Mouse (Mus musculus) forebrain, embryonic 16.5 days (tissue): ENCODE data around the gene Flnc. TPM values are rescaled to one million over a fixed set of nuclear protein-coding genes. Genes with fewer than 3 reads are reported as not detected.

ENCODE experiments used
- ATAC-seq: fragments of 200-750 bp; cut with Nextera tagmentation; 2 replicates; pipeline ENCODE4 v1.8.0; 2017; ENCODE audit warnings: mild to moderate bottlenecking, moderate library complexity
- H3K27ac ChIP-seq: fragments of 300-500 bp; sonication (generic); 2 replicates; pipeline ENCODE4 v1.5.1; 2014; ENCODE audit warnings: low read length, control low read depth
- H3K27me3 ChIP-seq: fragments of 300-500 bp; sonication (generic); replicated peaks from 2 replicates; pipeline ENCODE4 v1.6.1; 2014; ENCODE audit warnings: low read length; ENCODE audit not compliant: control insufficient read depth, insufficient read depth
- H3K36me3 ChIP-seq: fragments of 300-500 bp; sonication (generic); 2 replicates; pipeline ENCODE4 v1.6.1; 2014; ENCODE audit not compliant: control insufficient read depth, insufficient read depth
- H3K4me1 ChIP-seq: fragments of 300-500 bp; sonication (generic); replicated peaks from 2 replicates; pipeline ENCODE4 v1.6.1; 2014; ENCODE audit warnings: low read length; ENCODE audit not compliant: control insufficient read depth, insufficient read depth
- H3K4me2 ChIP-seq: fragments of 300-500 bp; sonication (generic); 2 replicates; pipeline ENCODE4 v1.6.1; 2014; ENCODE audit warnings: mild to moderate bottlenecking, low read length, control low read depth
- H3K4me3 ChIP-seq: fragments of 300-500 bp; sonication (generic); replicated peaks from 2 replicates; pipeline ENCODE4 v1.5.1; 2014; ENCODE audit warnings: mild to moderate bottlenecking, low read length, control low read depth
- H3K9ac ChIP-seq: fragments of 300-500 bp; sonication (generic); replicated peaks from 2 replicates; pipeline ENCODE4 v1.6.1; 2014; ENCODE audit warnings: low read depth, low read length, control low read depth
- H3K9me3 ChIP-seq: fragments of 300-500 bp; sonication (generic); 2 replicates; pipeline ENCODE4 v1.6.1; 2016; ENCODE audit warnings: low read length; ENCODE audit not compliant: control insufficient read depth
- WGBS: fragments of 180-500 bp; shearing (Covaris S2); extraction: QIAGEN DNeasy Blood & Tissue Kit; methylation state at CpG from one replicate; pipeline ENCODE4 v1.1.7; 2014; 5-methylcytosine and 5-hydroxymethylcytosine counted together
- microRNA-seq: library from miRNA; unstranded; fragments of <30 nt; microRNA quantifications from one replicate; pipeline ENCODE4, GENCODE M21; 2017
- polyA plus RNA-seq: library from polyadenylated mRNA; unstranded; fragments of >200 nt; fragmentation: Nextera tagmentation; extraction: Ambion mirVana; gene quantifications from 2 replicates; pipeline ENCODE4 v1.2.1, GENCODE M21; 2015

Gene Flnc
- polyA plus RNA-seq, 1 experiment from 2014 or later, result 2.0 TPM

DNA sequence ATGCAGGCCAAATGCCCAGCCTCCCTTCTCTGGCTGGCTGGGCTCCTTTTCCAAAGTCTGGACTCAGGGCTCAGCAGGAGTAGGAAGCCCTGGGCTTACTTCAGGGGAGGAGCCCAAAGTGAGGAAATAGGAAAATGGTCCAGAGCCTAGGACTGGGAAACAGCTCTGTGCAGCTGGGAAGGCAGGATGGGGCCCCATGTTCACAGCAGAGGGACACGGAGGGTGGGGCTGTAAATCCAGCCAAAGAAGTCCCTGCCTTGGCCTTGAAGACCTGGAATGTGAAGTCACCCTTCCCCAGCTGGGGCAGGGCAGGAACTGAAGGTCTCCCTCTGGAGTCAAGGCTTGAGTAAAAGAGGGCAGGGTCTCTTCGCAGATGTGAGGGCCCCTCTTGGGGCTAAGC is 76.0 kb downstream of the Flnc start:
- no peak for ATAC-seq
- 37% methylated on average over 2 of the region's 2 CpGs for WGBS
- no peak overlapping the region for H3K27ac ChIP-seq
- peaks cover 7% of the 10 kb centered on the region; the same call in 1 of the 2 replicates for H3K4me1 ChIP-seq
- H3K27me3 ChIP-seq, result peaks cover 15% of the 10 kb centered on the region
- H3K9ac ChIP-seq, result no peak overlapping the region
- no peak overlapping the region for H3K4me3 ChIP-seq
- H3K36me3 ChIP-seq, result no peaks in the 10 kb centered on the region
- H3K9me3 ChIP-seq, result no peaks in the 10 kb centered on the region
- no peak overlapping the region for H3K4me2 ChIP-seq

Small RNA genes lying within 50 kb of the gene (microRNA-seq; reads per million reads assigned to microRNA genes)
- gene Gm26220 (not detected), gene Gm44354 (not detected)

Other genes starting within 250 kb of the Flnc start
- gene Impdh1, start 216.9 kb upstream of the Flnc start, polyA plus RNA-seq, result 63.3 and 74.5 TPM in 2 replicates
- gene Hilpda, start 160.8 kb upstream of the Flnc start, polyA plus RNA-seq, result 47.5 and 48.4 TPM in 2 replicates
- gene Fam71f2, start 153.7 kb upstream of the Flnc start, polyA plus RNA-seq, result 0.51 and 1.1 TPM in 2 replicates
- not detected in 2 replicates for gene Fam71f1, start 114.1 kb upstream of the Flnc start, polyA plus RNA-seq
- gene Calu, start 85.2 kb upstream of the Flnc start, polyA plus RNA-seq, result 170 and 206 TPM in 2 replicates
- 0.25 and 0.41 TPM in 2 replicates for gene Opn1sw, start 44.8 kb upstream of the Flnc start, polyA plus RNA-seq
- 37.7 and 45.5 TPM in 2 replicates for gene Ccdc136, start 36.9 kb upstream of the Flnc start, polyA plus RNA-seq
- gene Atp6v1f, start 34.5 kb downstream of the Flnc start, polyA plus RNA-seq, result 295 and 324 TPM in 2 replicates
- gene Atp6v1fnb, start 38.2 kb downstream of the Flnc start, polyA plus RNA-seq, result not detected in 2 replicates
- 15.4 and 17.1 TPM in 2 replicates for gene Kcp, start 74.7 kb downstream of the Flnc start, polyA plus RNA-seq
- 1.5 and 2.2 TPM in 2 replicates for gene Irf5, start 93.4 kb downstream of the Flnc start, polyA plus RNA-seq
- 116 and 128 TPM in 2 replicates for gene Tnpo3, start 176.6 kb downstream of the Flnc start, polyA plus RNA-seq